In genomic region chr15:82509495-82509894, GRCm38 (mm10) we compare ENCODE assay signal across 32 mouse cellular contexts. TPM values are rescaled to one million over a fixed set of nuclear protein-coding genes. Genes with fewer than 3 reads are reported as not detected.
"Had no signal": no experiment of that assay in that cellular context is flagged by ENCODE, and none has a peak within 500 bp of the region (broad histone marks: within the 10 kb centered on the region; RNA-seq: fewer than 3 reads in every experiment).

No protein-coding gene starts in this region.

RNA-seq across cellular contexts. Expression of gene Cyp2d12, which starts 45.4 kb away (rescaled TPM):
- total RNA-seq: common myeloid progenitor, adult 5-6 weeks; forebrain, postnatal 0 days; gastrocnemius, adult 18-20 months; gastrocnemius, adult 2 months; gastrocnemius, adult 8-10 months; gastrocnemius, postnatal 10 days; gastrocnemius, postnatal 14 days; gastrocnemius, postnatal 25 days; gastrocnemius, postnatal 36 days; gastrocnemius, postnatal 4 days; granulocyte monocyte progenitor cell, adult 5-6 weeks; heart, adult 18-20 months; heart, adult 2 months; heart, adult 8-10 months had no signal
- polyA plus RNA-seq: cerebellum, adult 2 months; cortical plate, adult 2 months; embryonic facial prominence, embryonic 10.5 days; embryonic facial prominence, embryonic 11.5 days; embryonic facial prominence, embryonic 12.5 days; embryonic facial prominence, embryonic 13.5 days; embryonic facial prominence, embryonic 14.5 days; embryonic facial prominence, embryonic 15.5 days; erythroblast, embryonic 14.5 days; forebrain, embryonic 10.5 days; forebrain, embryonic 11.5 days; forebrain, embryonic 12.5 days; forebrain, embryonic 13.5 days; forebrain, embryonic 14.5 days; forebrain, embryonic 15.5 days; forebrain, embryonic 16.5 days; forebrain, postnatal 0 days; frontal cortex, adult 2 months; gonadal fat pad, adult 2 months; heart, adult 2 months had no signal
